Mouse (Mus musculus) limb, embryonic 10.5 days (tissue): ENCODE measurements around the gene Klhl36. TPM values are rescaled to one million over a fixed set of nuclear protein-coding genes. Genes with fewer than 3 reads are reported as not detected.

ENCODE experiments used
- DNase-seq: peaks from one replicate; pipeline ENCODE4 v3.0.0-alpha.2; 2017; ENCODE audit warnings: low spot score
- H3K27ac ChIP-seq: fragments of 300-500 bp; sonication (generic); 2 replicates; pipeline ENCODE4 v1.5.1; 2016; ENCODE audit warnings: mild to moderate bottlenecking
- H3K27me3 ChIP-seq: fragments of 300-500 bp; sonication (generic); 2 replicates; pipeline ENCODE4 v1.6.1; 2016; ENCODE audit warnings: low read depth, mild to moderate bottlenecking; ENCODE audit not compliant: poor library complexity, severe bottlenecking
- H3K36me3 ChIP-seq: fragments of 300-500 bp; sonication (generic); 2 replicates; pipeline ENCODE4 v1.6.1; 2016; ENCODE audit warnings: mild to moderate bottlenecking, moderate library complexity
- H3K4me1 ChIP-seq: fragments of 300-500 bp; sonication (generic); 2 replicates; pipeline ENCODE4 v1.6.1; 2016
- H3K4me3 ChIP-seq: fragments of 300-500 bp; sonication (generic); 2 replicates; pipeline ENCODE4 v1.5.1; 2016; ENCODE audit warnings: mild to moderate bottlenecking, moderate library complexity
- H3K9me3 ChIP-seq: fragments of 300-500 bp; sonication (generic); replicated peaks from 2 replicates; pipeline ENCODE4 v1.6.1; 2016; ENCODE audit warnings: mild to moderate bottlenecking
- WGBS: fragments of 180-500 bp; shearing (Covaris S2); methylation state at CpG from one replicate; pipeline ENCODE4 v1.1.7; 2016; 5-methylcytosine and 5-hydroxymethylcytosine counted together
- polyA plus RNA-seq: library from polyadenylated mRNA; unstranded; fragments of >200 nt; fragmentation: Nextera tagmentation; extraction: Ambion mirVana; gene quantifications from 2 replicates; pipeline ENCODE4 v1.2.1, GENCODE M21; 2016

Gene Klhl36
- polyA plus RNA-seq, 1 experiment from 2014 or later = 7.9 TPM

GRCm38 (mm10) chr8:119901952-119902351 lies 39.9 kb downstream of the Klhl36 start:
- no peaks in the 10 kb centered on the region for H3K9me3 ChIP-seq
- no peaks in the 10 kb centered on the region for H3K36me3 ChIP-seq
- DNase-seq = no peak
- H3K27ac ChIP-seq = no peak overlapping the region
- 80% methylated on average over 8 of the region's 8 CpGs for WGBS
- H3K27me3 ChIP-seq = peaks cover 27% of the 10 kb centered on the region
- H3K4me1 ChIP-seq = peaks cover 15% of the 10 kb centered on the region
- H3K4me3 ChIP-seq = no peak overlapping the region

GRCm38 (mm10) chr8:119904323-119904911 lies 42.4 kb downstream of the Klhl36 start:
- Histone ChIP-seq H3K4me1 (peaks cover 8% of the 10 kb centered on the region), H3K27ac (no peak overlapping the region), H3K27me3 (peaks cover 2% of the 10 kb centered on the region), H3K36me3 (no peaks in the 10 kb centered on the region), H3K4me3 (no peak overlapping the region), H3K9me3 (no peaks in the 10 kb centered on the region)
- 50% methylated on average over 12 of the region's 12 CpGs for WGBS
- no peak for DNase-seq

- Histone ChIP-seq H3K4me1 (peaks cover 41% of the 10 kb centered on the region), H3K4me3 (peak within 1 kb of the TSS; percentile 91)
- 32% methylated on average over 13 of the region's 13 CpGs for WGBS
These were observed 48.0 kb downstream of the Klhl36 start, which contains the start of gene Usp10 for GRCm38 (mm10) chr8:119909944-119910546. TSS of gene Usp10 (plus strand) at chr8:119910360.

GRCm38 (mm10) chr8:119910547-119911257 lies 48.6 kb downstream of the Klhl36 start, which contains the start of gene Gm20388:
TSS of gene Gm20388 (plus strand) at chr8:119910841.
- Histone ChIP-seq H3K36me3 (0 out of 2 replicates have a peak, but pooled peaks cover 4% of the 10 kb centered on the region), H3K4me1 (peaks cover 44% of the 10 kb centered on the region), H3K4me3 (peak within 1 kb of the TSS; percentile 91), H3K9me3 (no peaks in the 10 kb centered on the region), H3K27me3 (0 out of 2 replicates have a peak, but pooled peaks cover 3% of the 10 kb centered on the region), H3K27ac (peak within 1 kb of the TSS; percentile 98)
- WGBS = under 1% methylated on average over 81 of the region's 97 CpGs
- DNase-seq = peak; percentile 96

More at GRCm38 (mm10) chr8:119909944-119910546, 48.0 kb downstream of the Klhl36 start, which contains the start of gene Usp10:
- H3K9me3 ChIP-seq = no peaks in the 10 kb centered on the region
- no peak for DNase-seq
- peak within 1 kb of the TSS; percentile 98 for H3K27ac ChIP-seq
- H3K27me3 ChIP-seq = 0 out of 2 replicates have a peak, but pooled peaks cover 3% of the 10 kb centered on the region
- 0 out of 2 replicates have a peak, but pooled peaks cover 4% of the 10 kb centered on the region for H3K36me3 ChIP-seq

- H3K9me3 ChIP-seq = no peaks in the 10 kb centered on the region
- H3K27me3 ChIP-seq = 0 out of 2 replicates have a peak, but pooled peaks cover 3% of the 10 kb centered on the region
- H3K4me3 ChIP-seq = peak overlapping the region; percentile 91
- H3K27ac ChIP-seq = peak overlapping the region; percentile 98
- H3K36me3 ChIP-seq = peaks cover 11% of the 10 kb centered on the region
- DNase-seq = no peak
- peaks cover 51% of the 10 kb centered on the region for H3K4me1 ChIP-seq
- under 1% methylated on average over 30 of the region's 30 CpGs for WGBS
These were observed 49.3 kb downstream of the Klhl36 start for GRCm38 (mm10) chr8:119911258-119911962.

- 61% methylated on average over 6 of the region's 6 CpGs for WGBS
- 0 out of 2 replicates have a peak, but pooled peaks cover 3% of the 10 kb centered on the region for H3K27me3 ChIP-seq
- no peak overlapping the region for H3K27ac ChIP-seq
- no peak for DNase-seq
- peak overlapping the region; percentile 91 for H3K4me3 ChIP-seq
- H3K36me3 ChIP-seq = peaks cover 20% of the 10 kb centered on the region
- peaks cover 56% of the 10 kb centered on the region for H3K4me1 ChIP-seq
- no peaks in the 10 kb centered on the region for H3K9me3 ChIP-seq
These were observed 50.6 kb downstream of the Klhl36 start for GRCm38 (mm10) chr8:119912643-119913042.

- Histone ChIP-seq H3K36me3 (peaks cover 26% of the 10 kb centered on the region), H3K4me3 (no peak overlapping the region), H3K27ac (no peak overlapping the region), H3K9me3 (no peaks in the 10 kb centered on the region), H3K4me1 (peaks cover 56% of the 10 kb centered on the region), H3K27me3 (0 out of 2 replicates have a peak, but pooled peaks cover 3% of the 10 kb centered on the region)
- DNase-seq = no peak
- WGBS = 73% methylated on average over 3 of the region's 3 CpGs
These were observed 51.1 kb downstream of the Klhl36 start for GRCm38 (mm10) chr8:119913181-119913580.

- Histone ChIP-seq H3K36me3 (peaks cover 35% of the 10 kb centered on the region), H3K27me3 (0 out of 2 replicates have a peak, but pooled peaks cover 3% of the 10 kb centered on the region), H3K9me3 (no peaks in the 10 kb centered on the region), H3K27ac (no peak overlapping the region), H3K4me3 (no peak overlapping the region), H3K4me1 (peaks cover 56% of the 10 kb centered on the region)
- WGBS = 67% methylated on average over 2 of the region's 2 CpGs
- no peak for DNase-seq
These were observed 52.1 kb downstream of the Klhl36 start for GRCm38 (mm10) chr8:119914161-119914560.

- Histone ChIP-seq H3K4me3 (no peak overlapping the region), H3K36me3 (peaks cover 41% of the 10 kb centered on the region), H3K27me3 (no peaks in the 10 kb centered on the region), H3K27ac (no peak overlapping the region), H3K4me1 (peaks cover 50% of the 10 kb centered on the region), H3K9me3 (no peaks in the 10 kb centered on the region)
- DNase-seq = no peak
- 84% methylated on average over 4 of the region's 4 CpGs for WGBS
These were observed 53.2 kb downstream of the Klhl36 start for GRCm38 (mm10) chr8:119915298-119915697.

- Histone ChIP-seq H3K36me3 (peaks cover 50% of the 10 kb centered on the region), H3K4me3 (no peak overlapping the region), H3K27me3 (no peaks in the 10 kb centered on the region), H3K4me1 (peaks cover 47% of the 10 kb centered on the region), H3K9me3 (no peaks in the 10 kb centered on the region), H3K27ac (no peak overlapping the region)
- no peak for DNase-seq
- 85% methylated on average over 16 of the region's 16 CpGs for WGBS
These were observed 54.3 kb downstream of the Klhl36 start for GRCm38 (mm10) chr8:119916237-119916892.

- Histone ChIP-seq H3K9me3 (no peaks in the 10 kb centered on the region), H3K27ac (no peak overlapping the region), H3K36me3 (peaks cover 49% of the 10 kb centered on the region), H3K4me1 (peaks cover 47% of the 10 kb centered on the region), H3K4me3 (no peak overlapping the region), H3K27me3 (no peaks in the 10 kb centered on the region)
- WGBS = 94% methylated on average over 3 of the region's 3 CpGs
- no peak for DNase-seq
These were observed 55.3 kb downstream of the Klhl36 start for GRCm38 (mm10) chr8:119917415-119917814.

- peaks cover 41% of the 10 kb centered on the region for H3K4me1 ChIP-seq
- H3K27ac ChIP-seq = no peak overlapping the region
- no peak for DNase-seq
- no peak overlapping the region for H3K4me3 ChIP-seq
- H3K27me3 ChIP-seq = no peaks in the 10 kb centered on the region
- 67% methylated on average over 1 of the region's 1 CpGs for WGBS
- peaks cover 46% of the 10 kb centered on the region for H3K36me3 ChIP-seq
- H3K9me3 ChIP-seq = no peaks in the 10 kb centered on the region
These were observed 56.1 kb downstream of the Klhl36 start for GRCm38 (mm10) chr8:119918155-119918567.
